Mouse (Mus musculus): Measurements from ENCODE around the gene Olfr373.
A peak's percentile ranks its signal among the peaks of the same experiment; 100 is the strongest.

The Olfr373 gene

GRCm38 (mm10) chr8:72134756-72135445, 51.9 kb downstream of the Olfr373 start, which contains the start of gene Tpm4:
Gene Tpm4 (plus strand): TSS chr8:72134975.
- DNase-seq = peak; percentile 82 to 86

GRCm38 (mm10) chr8:72135446-72136301, 52.7 kb downstream of the Olfr373 start:
- peak; percentile 57 to 63 for DNase-seq

GRCm38 (mm10) chr8:72136302-72136978, 53.5 kb downstream of the Olfr373 start:
- DNase-seq = peak; percentile 62 to 67

GRCm38 (mm10) chr8:72137431-72137830, 54.5 kb downstream of the Olfr373 start:
- no peak for DNase-seq

GRCm38 (mm10) chr8:72138456-72138855, 55.5 kb downstream of the Olfr373 start:
- no peak for DNase-seq

- DNase-seq = no peak
These were observed 60.4 kb downstream of the Olfr373 start for GRCm38 (mm10) chr8:72143256-72143824.

GRCm38 (mm10) chr8:72144345-72144975, 61.5 kb downstream of the Olfr373 start:
- DNase-seq = no peak

GRCm38 (mm10) chr8:72145511-72145910, 62.5 kb downstream of the Olfr373 start:
- DNase-seq = no peak

GRCm38 (mm10) chr8:72146056-72146455, 63.1 kb downstream of the Olfr373 start:
- no peak for DNase-seq

- no peak for DNase-seq
These were observed 63.6 kb downstream of the Olfr373 start for GRCm38 (mm10) chr8:72146556-72146955.

GRCm38 (mm10) chr8:72147266-72147665, 64.3 kb downstream of the Olfr373 start:
- DNase-seq = no peak

GRCm38 (mm10) chr8:72149056-72149455, 66.1 kb downstream of the Olfr373 start:
- no peak for DNase-seq

- no peak for DNase-seq
These were observed 68.6 kb downstream of the Olfr373 start for GRCm38 (mm10) chr8:72151418-72152078.
